Mouse (Mus musculus) c-Kit-negative CD71-positive TER-119-positive erythroid progenitor cells, embryonic 14.5 days (primary cell): ENCODE data around the gene Ubtd1.

Experiments
- DNase-seq: peaks from one replicate; pipeline ENCODE4 v3.0.0-alpha.2; 2013; ENCODE audit warnings: low read depth, low spot score

Ubtd1 gene

GRCm38 (mm10) chr19:41993484-41993883, 11.9 kb downstream of the Ubtd1 start:
- no peak for DNase-seq

DNA sequence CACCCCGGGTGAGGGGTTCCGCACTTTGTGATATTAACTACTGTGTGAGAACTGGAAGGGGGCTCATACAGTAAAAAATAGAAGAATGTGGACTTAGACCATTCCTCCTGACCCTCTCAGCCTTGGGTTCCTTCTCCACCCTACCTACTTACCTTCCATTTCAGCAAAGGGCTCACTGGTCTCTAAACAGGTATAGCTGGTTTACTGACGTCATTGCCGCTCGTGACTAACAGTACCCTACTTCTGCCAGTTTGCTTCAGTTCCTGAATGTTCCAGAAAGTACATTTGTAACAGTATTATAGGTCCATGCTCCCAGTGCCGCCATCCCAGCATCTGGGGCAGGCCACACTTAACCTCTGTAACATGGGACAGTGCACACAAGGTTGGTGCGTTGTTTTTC, 12.5 kb downstream of the Ubtd1 start:
- no peak for DNase-seq

DNA sequence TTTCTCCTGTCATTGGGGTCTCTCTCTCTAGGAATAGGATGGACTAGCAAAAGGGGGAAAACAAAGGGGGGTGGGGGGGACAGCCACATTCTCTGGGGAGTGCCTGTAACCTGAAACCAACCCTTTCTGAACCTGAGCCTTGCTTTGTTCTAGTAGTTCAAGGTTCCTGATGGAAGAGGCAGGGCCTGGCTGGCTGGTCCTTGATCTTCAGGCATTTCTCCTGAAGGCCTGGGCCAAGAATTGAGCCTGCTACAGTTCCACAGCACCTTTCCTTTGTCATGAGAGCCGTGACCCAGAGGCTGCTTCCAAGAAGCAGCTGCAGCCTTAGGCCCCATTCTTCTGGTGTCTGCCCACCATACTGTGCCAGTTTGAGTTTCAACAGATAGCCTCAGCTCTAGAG, 13.9 kb downstream of the Ubtd1 start:
- DNase-seq: no peak

DNA sequence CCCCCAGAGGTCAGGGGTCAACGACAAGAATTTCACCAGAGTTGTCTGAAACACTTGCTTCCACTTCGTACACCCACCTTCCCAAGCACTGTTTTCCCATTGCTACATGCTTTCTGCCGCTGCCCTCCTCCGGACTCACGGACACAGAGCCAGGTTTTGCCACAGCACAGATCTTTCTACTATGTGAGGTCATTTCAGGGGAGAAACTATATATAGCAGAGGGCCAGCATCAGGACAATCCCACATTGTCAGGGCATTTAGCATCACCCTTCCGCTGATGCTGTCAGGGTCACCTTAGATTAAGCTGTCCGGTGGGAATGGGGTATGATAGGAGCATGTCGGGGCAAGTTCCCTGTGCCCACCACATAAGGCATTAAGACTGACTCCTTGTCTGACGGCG, 15.5 kb downstream of the Ubtd1 start:
- DNase-seq: no peak

DNA sequence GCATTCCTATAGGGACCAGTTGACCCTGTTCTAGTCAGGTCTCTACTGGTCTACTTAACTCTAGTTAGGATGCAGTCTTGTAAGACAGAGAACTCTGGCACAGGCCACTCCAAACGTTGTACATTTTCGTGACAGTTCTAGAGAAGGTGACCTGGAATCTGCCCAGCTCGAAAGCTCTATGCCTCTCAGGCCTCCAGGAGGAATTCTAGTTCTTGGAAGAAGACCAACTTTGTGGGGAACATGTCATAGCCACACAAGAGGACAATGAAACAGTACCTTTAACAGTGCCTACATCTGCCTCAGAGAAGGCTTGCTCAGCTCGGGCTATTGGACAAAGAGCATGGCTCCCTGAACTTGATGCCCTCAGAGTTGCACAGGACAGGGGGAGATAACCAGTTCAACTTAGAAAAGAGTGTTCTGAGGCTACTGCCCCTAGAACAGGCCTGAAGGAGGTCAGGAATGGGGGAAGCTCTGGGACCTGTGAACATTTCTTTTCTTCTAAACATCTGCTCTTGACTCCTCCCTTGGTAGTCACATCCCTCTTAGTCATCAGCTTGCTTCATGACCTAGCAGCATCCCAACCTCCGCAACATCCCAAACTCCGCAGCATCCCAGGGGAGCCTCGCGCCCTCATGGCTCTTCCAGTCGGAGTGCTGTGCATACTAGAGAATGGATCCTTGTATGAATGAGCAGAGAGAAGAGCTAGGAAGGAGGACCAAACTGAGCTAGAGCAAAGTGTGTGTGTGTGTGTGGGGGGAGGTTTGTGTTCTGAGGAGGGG, 17.4 kb downstream of the Ubtd1 start:
- DNase-seq: no peak

GRCm38 (mm10) chr19:41999688-42000283, 18.2 kb downstream of the Ubtd1 start:
- no peak for DNase-seq

DNA sequence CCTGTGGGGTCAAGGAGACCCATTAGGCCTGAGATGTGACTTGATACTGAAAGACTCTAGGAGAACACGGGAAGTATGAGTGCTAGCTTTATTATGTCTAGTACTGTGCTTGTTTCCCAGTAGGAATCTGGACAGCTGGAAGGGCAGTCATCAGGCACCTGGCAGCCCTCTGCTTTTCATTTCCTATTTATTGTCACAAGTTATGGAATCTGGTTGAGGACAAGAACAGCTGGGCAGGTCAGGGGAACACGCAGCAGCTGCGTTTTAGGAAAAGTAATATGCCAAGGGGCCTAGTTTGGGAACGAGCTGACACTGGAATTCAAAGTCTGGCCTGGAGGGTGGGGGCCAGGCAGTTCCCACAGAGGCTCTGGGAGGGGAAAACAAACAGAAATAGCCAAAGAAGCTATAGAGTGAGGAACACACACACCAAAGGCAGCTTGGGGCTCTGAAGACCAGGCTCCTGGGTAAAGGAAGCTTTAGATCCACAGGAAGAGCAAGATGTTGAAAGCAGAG, 18.9 kb downstream of the Ubtd1 start:
- DNase-seq: no peak

DNA sequence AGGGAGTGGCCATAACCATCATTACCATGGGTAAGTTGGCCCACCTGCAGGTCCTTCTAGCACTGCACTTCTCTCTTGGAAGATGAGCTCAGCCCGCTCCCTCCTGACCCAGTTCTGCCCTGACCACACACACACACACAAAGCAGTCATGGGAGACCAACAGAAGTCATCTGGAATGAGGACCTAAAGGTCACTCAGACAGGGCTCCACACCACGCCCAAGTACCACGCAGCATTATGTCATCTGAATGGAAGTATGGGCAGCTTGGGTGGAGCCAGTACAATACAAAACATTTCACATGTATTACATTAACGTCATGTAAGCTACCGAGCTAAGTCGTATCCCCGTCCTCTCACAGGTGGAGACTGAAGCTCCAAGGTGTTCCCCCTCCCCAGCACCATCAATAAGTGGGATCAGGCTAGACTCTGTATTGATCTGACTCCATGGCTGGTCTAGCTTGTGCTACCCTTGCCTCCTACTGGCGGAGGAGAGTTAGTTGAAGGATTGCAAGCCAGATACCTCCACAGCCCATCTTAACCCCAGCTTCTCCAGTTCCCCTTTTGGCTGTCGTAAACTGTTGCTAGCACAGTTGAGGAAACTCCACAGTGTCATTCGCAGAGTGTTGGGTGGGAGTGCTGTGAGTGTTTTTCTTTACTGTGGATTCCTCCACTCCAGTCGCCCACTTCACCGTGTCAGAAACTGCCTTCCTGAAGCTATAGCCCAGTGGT, 19.9 kb downstream of the Ubtd1 start:
- no peak for DNase-seq

DNA sequence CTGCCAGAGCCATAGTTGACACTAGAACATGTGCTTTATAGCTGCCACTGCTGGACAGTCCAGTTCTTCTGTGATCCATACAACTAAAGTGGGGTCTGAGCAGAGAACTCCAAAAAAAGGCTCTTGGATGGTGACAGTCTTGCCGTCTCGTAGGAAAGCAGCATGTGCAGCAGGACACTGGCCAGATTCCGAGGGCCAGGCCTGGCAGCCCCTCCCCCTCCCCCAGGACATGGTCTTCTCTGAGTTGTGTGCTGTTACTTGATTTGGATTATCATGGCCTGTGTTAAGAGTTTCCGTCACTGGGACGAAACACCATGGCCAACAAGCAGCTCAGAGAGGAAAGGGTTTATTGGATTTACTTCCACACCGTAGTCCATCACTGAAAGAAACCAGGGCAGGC, 22.7 kb downstream of the Ubtd1 start:
- no peak for DNase-seq

GRCm38 (mm10) chr19:42005616-42006015, 24.1 kb downstream of the Ubtd1 start:
- DNase-seq: no peak

- no peak for DNase-seq
Measured at GRCm38 (mm10) chr19:42006568-42006967, 25.0 kb downstream of the Ubtd1 start.

DNA sequence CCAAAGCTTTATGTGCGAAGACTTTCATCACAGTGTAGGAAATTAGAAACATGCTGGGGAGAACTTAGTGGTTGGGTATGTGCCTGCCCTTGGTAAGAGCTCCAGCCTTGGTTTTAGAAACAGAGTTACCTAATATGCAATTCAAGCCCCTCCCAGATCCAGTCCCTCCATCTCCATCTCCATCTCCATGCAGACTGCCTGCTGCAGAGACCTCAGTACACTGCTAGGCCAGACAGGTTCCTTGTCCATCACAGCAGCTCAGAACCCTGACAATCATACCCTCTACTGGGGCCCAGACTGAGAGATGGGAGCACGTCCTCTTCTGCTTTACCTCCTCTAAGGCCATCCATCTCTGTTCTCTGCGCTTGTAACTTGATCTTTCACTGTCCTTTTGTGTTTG, 27.0 kb downstream of the Ubtd1 start:
- no peak for DNase-seq

GRCm38 (mm10) chr19:42009067-42009466, 27.5 kb downstream of the Ubtd1 start:
- DNase-seq: no peak

DNA sequence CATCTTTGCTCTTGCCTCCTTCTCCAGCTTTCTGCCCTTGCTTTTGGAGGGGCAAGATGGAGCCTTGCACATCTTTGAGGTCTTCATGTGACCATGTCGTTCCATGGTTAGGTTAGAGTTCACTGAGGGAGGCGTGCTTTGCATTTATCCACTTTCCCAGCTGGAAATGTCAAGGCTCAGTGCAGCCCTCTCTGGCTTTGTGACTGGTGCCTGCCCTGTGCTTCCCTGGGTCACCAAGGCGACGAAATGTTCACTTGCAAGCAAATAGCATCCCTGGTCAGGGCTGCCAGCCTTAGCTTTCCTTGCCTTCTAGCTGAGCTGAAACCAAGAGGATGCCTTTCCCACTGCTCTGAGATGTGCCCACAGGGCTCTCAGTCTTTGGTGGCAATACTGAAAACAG, 28.9 kb downstream of the Ubtd1 start:
- no peak for DNase-seq

- DNase-seq: no peak
Measured at GRCm38 (mm10) chr19:42011123-42011522, 29.6 kb downstream of the Ubtd1 start.

DNA sequence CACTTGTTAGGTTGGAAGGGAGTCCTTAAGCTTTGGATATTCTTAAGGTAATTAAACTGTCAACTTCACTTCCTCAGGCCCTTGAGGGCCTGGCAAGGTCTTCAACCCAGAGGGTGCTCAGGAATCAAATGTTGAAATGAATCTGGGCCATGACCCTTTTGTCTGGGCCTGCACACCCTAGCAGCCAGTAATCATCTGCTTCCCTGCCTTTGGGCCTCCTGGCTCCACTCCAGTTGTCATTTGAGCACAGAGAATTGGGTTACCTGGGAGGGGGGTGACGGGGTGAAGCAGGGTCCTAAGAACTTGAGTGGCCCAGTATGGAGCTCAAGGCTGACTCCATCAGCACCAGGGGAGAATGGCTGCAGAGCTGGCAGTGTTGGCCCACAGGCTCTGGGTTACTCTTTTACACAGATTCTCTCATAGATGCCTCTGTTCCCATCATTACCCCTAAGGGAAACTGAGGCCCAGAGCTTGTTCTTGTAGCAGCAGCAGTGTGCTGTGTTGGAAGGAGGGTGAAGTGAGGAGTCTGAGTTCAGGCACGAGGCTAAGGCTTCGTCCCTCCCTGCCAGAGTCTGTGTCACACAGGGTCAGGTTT, 32.8 kb downstream of the Ubtd1 start:
- DNase-seq: no peak

DNA sequence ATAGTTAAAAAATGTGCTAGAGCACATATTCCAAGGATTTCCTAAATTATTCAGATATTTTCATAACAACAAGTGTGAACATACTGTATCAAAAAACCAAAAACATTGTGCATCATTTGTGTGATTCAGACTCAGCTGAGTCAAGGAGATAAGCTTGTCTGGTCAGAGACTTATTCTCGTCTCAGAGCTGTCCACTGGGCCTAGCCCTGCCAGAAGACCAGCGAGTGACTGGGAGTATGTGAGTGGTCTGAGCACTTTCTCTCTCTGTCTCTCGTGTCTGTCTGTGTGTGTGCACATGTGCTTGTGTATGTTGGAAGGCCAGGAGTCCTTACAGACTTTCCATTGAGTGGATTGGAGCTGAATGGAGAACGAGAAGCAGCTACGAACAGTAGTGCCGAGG, 33.4 kb downstream of the Ubtd1 start:
- DNase-seq: no peak

GRCm38 (mm10) chr19:42016251-42016650, 34.7 kb downstream of the Ubtd1 start:
- no peak for DNase-seq

- DNase-seq: no peak
Measured at GRCm38 (mm10) chr19:42016840-42017239, 35.3 kb downstream of the Ubtd1 start.

DNA sequence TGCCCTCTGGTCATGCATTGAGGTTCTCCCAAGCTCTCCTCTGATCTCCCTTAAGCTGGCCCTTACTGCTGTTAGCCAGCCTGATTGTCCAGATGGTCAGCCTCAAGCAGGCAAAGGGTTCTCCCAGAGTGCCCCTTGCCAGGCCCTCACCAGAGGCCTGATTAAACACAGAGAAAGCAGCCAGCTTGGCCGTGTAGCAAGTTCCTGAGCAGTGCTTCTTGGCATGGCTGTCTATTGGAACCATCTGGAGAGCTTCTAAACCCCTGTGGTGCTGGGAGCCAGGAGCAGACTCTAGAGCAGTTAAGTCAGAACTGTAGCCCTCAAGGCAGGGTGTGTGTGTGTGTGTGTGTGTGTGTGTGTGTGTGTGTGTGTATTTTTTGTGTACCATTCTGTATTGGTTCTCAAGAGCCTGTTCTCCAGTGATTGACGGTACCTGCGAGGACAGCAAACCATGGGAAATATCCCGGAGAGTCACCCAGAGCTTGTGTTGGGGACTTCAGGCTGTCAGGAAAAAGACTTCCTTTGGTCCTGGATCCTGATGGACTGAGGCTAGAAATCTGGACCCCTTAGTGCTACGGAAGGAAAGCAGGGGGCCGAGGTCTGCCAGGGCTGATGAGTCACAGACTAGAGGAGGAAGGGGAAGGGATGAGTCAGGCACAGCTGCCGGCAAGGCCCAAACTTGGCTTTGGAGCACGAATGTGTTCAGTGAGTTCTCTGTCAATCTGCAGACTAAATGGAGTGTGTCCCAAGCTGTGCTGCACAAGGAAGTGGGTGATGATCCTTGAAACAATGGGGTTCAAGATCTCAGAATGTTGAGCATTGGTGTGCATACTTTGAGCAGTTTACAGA, 36.1 kb downstream of the Ubtd1 start:
- DNase-seq: no peak

DNA sequence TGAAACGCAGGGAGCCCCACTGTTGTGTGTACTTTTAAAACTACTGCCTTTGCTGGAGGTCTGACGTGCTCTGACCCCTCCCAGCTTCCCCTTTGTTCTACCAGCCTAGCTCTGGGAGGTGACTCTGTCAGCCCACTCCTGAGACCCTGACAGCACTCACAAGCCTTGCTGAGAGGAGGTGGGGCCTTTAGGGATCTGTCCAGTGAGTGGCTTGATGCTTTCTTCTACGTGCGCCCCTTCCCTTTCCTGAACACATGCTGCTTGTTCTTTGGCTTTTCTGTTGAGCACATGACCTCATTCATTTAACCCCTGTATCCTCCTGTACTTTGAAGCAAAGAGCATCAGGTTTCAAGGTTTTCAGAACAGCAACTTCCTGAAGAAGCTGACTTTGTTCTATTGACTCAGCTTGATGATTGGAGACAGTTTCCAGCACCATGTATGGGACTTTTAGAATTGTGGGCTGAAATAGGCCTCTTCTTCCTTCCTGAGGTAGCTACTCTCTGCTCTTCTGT, 37.5 kb downstream of the Ubtd1 start:
- no peak for DNase-seq
